Mouse (Mus musculus): ENCODE measurements at regions not wholly inside any gene's neighbourhood (a gene's known extent, or its start where the extent isn't known, plus 50 kb on each side); places are given as distances from the start of the nearest gene placed in this dataset.

DNA sequence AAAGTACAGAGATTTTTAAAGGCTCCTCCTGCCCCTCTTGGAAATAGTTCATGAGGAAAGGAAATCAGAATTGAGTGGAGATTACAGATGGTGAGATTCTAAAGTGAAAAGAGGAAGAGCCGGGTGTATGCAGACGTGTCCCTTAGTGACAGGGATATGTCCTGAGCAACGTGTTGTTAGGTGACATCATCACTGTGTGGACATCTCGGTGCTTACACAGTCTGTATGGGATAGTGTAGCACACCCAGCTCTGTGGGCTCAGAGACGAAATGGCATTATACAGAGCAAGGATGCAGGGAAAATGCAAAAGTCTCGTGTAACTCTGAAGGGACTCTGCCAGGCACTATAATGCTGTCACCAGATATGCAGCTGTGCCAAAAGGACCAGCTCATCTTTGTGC lies 108.6 kb downstream of the Nat3 start:
- DNase-seq (ENCODE audit: extremely low read depth), result peak; percentile 38
- in situ Hi-C loops (cut with MboI; ENCODE audit: low pct_ligation_motif_present, low pct_unique_long_range_greater_than_20kb, low sequenced_read_pairs), result no loop called here

More for the DNA sequence above, 108.6 kb downstream of the Nat3 start:
- no peaks in the 10 kb centered on the region for H3K27me3 ChIP-seq (replicated peaks)
- no peaks in the 10 kb centered on the region for H3K36me3 ChIP-seq (replicated peaks in 1 of 2; ENCODE audit: control insufficient read depth in 1 of 2, insufficient read depth in 1 of 2, low read length in 1 of 2)
- H3K9ac ChIP-seq (ENCODE audit: insufficient read depth, low read depth), result no peak overlapping the region
- no peak for TF ChIP-seq IRF4 (IDR thresholded peaks at IDR 0.05; ENCODE audit: low read depth, low read length)
- no peak for TF ChIP-seq USF2 (conservative IDR thresholded peaks at IDR 0.05; ENCODE audit: low read depth, low read length)
- no peak for TF ChIP-seq ETS1 (conservative IDR thresholded peaks at IDR 0.05; ENCODE audit: low read depth, low read length)
- no peak for TF ChIP-seq NELFE (IDR thresholded peaks at IDR 0.05; ENCODE audit: low read depth, low read length)
- no peak for TF ChIP-seq E2F4 (IDR thresholded peaks at IDR 0.05; ENCODE audit: insufficient replicate concordance, low read depth, low read length)
- no peak for TF ChIP-seq RAD21 (IDR thresholded peaks at IDR 0.05; ENCODE audit: low read depth, low read length)
- TF ChIP-seq POLR2AphosphoS2 (IDR thresholded peaks at IDR 0.05; ENCODE audit: low read depth, low read length), result no peak
- no peak for TF ChIP-seq KAT2A (IDR thresholded peaks at IDR 0.05; ENCODE audit: insufficient replicate concordance, low read length)
- TF ChIP-seq RCOR1 (conservative IDR thresholded peaks at IDR 0.05; ENCODE audit: low read depth, low read length), result no peak
- no peak for TF ChIP-seq ZNF384 (IDR thresholded peaks at IDR 0.05; ENCODE audit: low read depth, low read length)
- TF ChIP-seq USF1 (IDR thresholded peaks at IDR 0.05; ENCODE audit: low read depth, low read length), result no peak
- no peak for TF ChIP-seq MEF2A (IDR thresholded peaks at IDR 0.05; ENCODE audit: borderline replicate concordance, low read depth, low read length)
- no peak for TF ChIP-seq TBP (conservative IDR thresholded peaks at IDR 0.05; ENCODE audit: low read depth, low read length)
- TF ChIP-seq JUND (conservative IDR thresholded peaks at IDR 0.05; ENCODE audit: low read depth, low read length), result no peak
- no peak for TF ChIP-seq ELF1 (IDR thresholded peaks at IDR 0.05; ENCODE audit: low read depth, low read length)
- no peak for TF ChIP-seq HCFC1 (IDR thresholded peaks at IDR 0.05; ENCODE audit: low read depth, low read length)
- no peak for TF ChIP-seq UBTF (IDR thresholded peaks at IDR 0.05; ENCODE audit: low read depth, low read length)
- no peak for TF ChIP-seq TCF12 (IDR thresholded peaks at IDR 0.05; ENCODE audit: low read depth, low read length)
- TF ChIP-seq NRF1 (IDR thresholded peaks at IDR 0.05; ENCODE audit: low read depth, low read length), result no peak
- TF ChIP-seq CHD2 (IDR thresholded peaks at IDR 0.05; ENCODE audit: low read length), result no peak
- peaks cover 4 to 23% of the 10 kb centered on the region in 2 experiments for H3K4me1 ChIP-seq (ENCODE audit: control insufficient read depth in 1 of 2, insufficient read depth in 2 of 2)
- no peaks in the 10 kb centered on the region for H3K9me3 ChIP-seq (replicated peaks; ENCODE audit: low read length)
- H3K27ac ChIP-seq (ENCODE audit: insufficient read depth, low read depth), result no peak overlapping the region
- H3K4me3 ChIP-seq (replicated peaks in 1 of 3; ENCODE audit: low read depth in 2 of 3, low read length in 2 of 3, poor library complexity in 1 of 3), result no peak overlapping the region
- dilution Hi-C loops (cut with MboI; ENCODE audit: extremely low pct_ligation_motif_present, extremely low pct_unique_long_range_greater_than_20kb, low sequenced_read_pairs), result no loop called here
- H3K79me2 ChIP-seq (replicated peaks; ENCODE audit: control insufficient read depth, extremely low read depth, insufficient read depth, poor library complexity, severe bottlenecking), result no peaks in the 10 kb centered on the region
- H3K4me2 ChIP-seq (ENCODE audit: insufficient read depth, low read depth, poor library complexity, severe bottlenecking), result no peak overlapping the region

Data from CH12.LX (cell line).